Mouse (Mus musculus): ENCODE data around the gene Nox3. TPM values are rescaled to one million over a fixed set of nuclear protein-coding genes. Genes with fewer than 3 reads are reported as not detected.

Gene Nox3
- not detected for total RNA-seq (2021)
- long read RNA-seq, experiment 1, partial matches to known transcripts = 0 of 1 reads
- long read RNA-seq, experiment 1, other reads (novel, unspliced or antisense) = 1 of 1 reads
- long read RNA-seq, experiment 2 = 0 reads

DNA sequence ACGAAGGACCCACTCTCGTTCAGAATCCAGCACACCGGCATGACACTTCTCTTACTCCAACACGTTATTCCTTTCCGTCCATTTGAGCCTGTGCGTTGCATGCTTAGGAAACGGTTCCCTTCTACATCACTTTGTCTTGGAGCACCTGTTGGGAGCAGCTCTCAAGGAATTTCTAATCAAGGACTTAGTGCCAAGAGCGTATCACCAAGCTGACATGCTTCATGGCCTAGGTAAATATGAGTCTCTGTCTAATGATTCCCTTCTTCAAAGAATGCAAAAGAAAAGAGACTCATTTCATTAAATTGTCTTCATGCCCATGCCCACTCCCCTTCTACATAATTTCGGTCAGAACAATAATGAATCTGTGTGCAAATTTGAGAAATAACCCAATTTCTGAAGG, at the start of gene Nox3:
Gene Nox3 (minus strand): TSS at position 101 of the 400 bp plus-strand sequence.
- no peak for DNase-seq

DNA sequence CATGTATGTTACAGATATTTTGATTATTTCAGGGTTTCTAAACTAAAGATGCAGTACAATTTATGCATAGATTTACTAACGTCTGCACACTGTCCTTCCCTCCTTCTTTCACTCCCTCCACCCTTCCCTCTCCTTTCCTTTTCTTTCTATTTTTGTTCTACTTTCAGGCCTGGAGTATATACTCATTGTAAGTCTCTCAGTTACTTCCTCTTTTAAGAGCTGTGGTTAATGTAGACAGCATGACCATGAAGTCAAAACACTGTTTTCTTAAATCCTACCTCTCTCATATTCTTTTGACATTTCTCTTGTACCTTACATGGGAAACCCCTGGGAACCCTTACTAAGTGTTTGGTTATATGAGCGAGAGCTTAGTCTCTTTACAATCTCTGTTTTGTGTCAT, 48.3 kb upstream of the Nox3 start:
- DNase-seq = no peak

DNA sequence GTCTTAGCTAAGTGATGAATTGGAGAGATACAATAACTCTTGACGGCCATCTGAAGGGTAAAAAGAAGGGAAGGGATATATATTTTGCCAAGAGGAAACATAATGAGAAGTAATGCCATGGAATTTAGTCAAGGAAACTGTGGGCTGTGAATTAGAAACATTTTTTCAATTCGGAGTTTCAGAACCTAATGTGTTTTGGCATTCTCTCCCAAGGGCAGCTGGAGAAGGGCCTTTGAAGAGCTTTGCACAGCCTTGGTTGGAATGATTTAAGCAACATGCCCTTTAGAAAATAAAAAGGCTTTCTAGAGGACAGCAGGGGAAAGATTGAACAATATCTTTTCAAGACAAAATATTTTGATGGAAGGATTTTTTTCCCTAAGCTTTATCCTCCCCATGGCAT, 40.9 kb upstream of the Nox3 start:
- DNase-seq = peak; percentile 35

DNA sequence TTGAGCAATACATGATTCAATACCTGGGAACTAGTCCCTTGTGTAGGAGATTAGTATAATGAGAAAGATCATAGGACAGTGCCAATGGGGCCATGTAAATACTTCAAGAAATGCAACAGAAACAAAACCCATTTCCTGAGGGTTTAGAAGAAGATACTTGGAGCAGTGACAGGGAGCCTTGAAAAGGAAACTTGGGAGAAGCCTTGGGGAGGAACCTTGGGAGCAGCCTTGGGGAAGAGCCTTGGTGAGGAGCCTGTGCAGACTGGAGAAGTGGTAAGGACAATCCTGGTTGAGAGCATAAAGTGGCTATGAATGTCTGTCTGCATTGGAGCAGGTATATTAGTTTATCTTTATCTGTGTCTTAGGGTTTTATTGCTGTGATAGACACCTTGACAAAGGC, 38.2 kb upstream of the Nox3 start:
- peak; percentile 33 for DNase-seq

DNA sequence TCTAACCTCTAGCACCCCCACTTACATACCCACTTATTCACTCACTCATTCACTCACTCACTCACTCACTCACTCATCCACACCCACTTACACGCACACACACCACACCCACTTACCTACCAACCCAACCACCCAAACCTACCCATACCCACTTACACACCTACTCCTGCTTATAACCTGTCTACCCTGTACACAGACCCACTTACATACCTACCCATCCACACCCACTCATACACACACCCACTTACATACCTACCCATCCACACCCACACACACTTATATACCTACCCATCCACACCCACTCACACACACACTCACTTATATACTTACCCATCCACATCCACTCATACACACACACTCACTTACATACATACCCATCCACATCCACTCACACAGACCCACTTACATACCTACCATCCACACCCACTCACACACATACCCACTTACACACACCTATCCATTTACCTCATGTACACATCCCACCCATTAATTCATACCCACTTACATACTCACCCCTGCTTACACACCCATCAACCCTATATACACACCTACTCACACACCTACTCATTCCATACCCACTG, 9.4 kb upstream of the Nox3 start:
- no peak for DNase-seq

DNA sequence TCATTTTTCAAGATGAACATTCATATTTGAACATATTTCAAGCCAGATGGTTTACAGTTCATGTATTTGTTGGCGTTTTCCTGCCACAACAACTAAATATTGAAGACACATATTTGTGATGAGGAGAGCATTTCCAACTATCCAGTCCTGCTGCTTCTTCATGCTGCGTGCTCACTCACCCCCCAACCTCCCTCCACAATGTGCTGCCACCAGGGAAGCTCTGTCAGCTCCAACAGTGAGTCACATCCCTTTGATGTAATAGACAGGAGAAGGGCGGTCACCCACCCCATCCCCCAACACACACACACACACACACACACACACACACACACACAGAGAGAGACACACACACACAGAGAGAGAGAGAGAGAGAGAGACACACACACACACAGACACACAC, 6.3 kb upstream of the Nox3 start:
- DNase-seq = peak; percentile 44

DNA sequence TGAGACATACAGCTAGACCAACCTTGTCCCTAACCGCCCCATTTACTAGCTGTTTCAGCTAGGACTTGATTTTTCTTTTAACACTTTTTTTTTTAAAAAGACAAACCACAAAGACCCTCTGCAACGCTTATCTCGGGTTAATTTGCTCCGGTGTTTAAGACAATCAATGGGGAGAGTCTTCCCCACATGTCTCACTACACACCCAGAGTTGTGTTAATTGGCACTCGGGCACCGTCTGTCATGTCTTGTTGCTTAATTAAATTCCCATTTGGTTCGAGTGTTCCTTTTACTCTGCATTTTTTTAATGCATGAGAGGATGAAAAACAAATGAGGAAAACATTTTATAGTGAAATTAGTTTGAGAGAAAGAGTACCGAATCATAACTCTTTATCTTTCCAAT, 3.2 kb downstream of the Nox3 start:
- no peak for DNase-seq

DNA sequence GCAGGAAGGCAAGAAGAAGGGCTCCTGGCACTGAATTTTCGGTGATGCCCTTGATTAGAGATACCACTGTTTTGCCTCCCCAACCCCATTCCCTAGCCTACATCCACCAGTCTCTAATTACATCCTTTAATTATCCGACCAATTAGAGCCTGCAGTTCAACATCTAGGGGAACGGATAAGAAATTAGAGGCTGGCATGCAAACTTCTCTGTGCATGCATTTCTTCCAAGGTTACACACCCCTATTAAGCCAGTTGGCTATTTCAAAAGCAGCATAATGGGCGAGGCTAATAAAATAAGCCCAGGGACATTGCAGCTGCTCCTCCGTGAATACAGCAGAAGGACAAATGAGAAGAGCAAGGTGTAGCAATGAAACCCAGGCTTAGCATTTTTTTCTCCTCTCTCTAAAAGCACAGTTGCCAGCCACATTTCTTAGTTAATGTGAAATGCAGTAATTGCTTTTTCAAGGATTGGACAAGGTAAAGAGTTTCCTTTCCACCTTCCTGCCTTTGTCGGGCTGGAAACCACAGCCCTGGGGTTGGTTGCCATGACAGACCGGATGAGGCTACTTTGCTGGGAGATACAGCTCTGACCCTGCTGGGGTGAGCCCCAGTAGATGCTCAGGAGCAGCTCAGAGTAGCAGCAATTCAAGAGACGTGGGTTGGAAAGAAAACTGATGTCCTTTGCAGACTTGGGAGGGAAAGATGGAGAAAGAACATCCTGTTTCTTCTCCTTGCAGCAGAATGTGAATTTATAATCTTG, 5.4 kb downstream of the Nox3 start:
- DNase-seq = no peak

DNA sequence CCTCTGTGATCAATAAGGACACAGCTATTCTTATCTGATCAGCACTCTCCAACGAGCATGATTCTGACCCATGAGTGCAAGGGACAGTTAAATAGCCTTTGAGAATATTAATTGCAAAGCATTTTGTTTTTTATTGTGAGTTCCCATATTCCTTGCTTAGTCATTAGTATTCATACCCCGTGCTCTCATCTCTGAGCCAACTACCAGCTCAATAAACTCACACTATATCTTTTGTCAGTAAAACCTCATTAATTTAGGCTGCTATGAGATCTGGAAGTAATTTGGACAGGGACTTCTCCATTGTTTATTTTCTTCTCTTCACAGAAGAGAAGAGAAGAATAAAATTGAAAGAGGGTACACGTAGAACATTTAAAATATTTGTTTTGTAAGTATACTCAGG, 12.4 kb downstream of the Nox3 start:
- no peak for DNase-seq

DNA sequence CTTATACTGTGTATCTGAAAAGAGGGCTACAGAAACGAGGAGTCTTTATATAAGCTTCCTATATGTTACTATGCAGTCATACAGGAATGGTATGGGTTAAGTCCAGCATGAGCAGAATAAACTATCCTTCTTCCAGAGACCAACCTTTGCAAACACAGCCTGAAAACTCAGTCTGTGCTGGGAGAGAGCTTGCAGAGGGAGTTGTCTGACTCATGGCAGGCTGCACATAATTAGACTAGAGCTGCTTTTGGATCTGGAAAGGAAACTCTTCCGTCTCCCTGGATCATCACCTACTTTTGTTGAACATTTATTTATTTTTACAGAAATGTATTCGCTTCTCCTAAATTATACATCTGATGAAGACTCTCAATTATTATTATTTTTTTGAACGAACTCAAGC, 26.8 kb downstream of the Nox3 start:
- no peak for DNase-seq

DNA sequence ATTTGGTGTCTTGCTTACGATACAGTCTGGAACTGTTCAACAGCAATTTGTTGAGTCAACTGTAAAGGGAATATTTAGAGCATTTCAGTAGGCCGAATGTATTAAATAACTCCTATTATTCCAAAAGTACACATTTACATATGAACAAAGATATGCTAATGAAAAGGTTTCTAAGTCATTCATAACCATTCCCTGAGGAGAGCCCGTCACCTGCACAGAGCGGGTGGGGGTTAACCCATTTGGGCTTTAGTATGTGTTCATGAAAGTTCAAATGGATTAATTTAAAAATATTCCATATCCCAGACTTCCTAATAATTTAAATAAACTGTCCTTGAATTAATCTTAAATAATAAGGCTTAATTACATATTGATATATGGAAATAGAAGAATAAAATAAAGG, 28.8 kb downstream of the Nox3 start:
- no peak for DNase-seq

DNA sequence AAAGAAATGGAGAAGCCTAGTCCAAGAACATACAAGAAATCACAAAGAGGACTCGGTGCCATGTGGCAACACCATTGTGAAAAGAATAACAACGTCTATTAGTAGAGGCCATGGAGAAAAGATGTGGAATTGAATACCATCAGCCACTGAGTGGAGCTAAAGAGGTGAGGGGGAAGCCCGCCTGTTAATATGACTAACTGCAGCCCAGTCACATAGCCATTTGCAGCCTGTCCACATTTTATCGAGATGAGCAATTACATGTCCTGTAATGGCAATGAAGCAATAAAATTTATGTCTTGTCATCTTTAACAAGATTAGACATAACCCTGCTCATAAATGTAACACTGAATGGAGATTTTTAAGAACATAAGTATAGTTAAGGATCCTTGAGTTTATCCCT, 30.7 kb downstream of the Nox3 start:
- peak; percentile 12 for DNase-seq

DNA sequence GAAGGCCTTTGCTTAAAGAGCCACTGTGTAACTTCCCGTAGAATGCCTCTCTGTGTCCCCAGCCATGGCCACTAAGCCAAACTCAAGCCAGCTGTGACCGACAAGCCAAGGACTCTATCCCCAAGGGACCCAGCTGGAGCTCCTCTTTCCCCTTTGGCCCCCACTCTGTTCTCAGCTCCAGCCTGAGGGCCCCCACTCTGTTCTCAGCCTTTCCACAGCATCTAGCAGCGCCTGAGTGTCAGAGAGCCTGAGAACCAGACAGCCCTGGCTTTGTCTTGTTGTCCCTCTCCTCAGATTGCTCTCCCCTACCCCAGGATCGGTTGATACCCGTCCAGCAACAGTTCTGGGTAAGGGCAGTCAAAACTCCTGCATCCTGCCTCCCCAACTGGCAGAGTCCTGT, 36.6 kb downstream of the Nox3 start:
- DNase-seq = peak; percentile 32

DNA sequence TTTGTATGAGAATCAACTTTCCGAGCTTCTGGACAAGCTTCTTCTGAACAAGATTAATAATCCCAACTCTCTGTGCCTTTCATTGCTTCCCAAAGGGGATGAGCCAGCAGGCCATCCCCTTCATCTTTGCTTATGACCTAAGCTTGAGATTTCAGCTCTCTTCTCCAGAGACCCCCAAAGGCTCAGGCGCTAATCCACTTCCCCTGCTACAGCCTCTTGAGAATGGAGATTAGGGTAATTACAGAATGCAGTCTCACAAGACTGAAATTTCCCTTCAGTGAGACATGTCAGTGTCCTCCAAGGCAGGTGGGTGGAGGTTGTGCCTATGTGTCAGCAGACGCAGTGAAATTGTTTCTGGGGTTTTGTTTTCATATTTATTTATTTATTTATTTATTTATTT, 45.7 kb downstream of the Nox3 start:
- DNase-seq = no peak

DNA sequence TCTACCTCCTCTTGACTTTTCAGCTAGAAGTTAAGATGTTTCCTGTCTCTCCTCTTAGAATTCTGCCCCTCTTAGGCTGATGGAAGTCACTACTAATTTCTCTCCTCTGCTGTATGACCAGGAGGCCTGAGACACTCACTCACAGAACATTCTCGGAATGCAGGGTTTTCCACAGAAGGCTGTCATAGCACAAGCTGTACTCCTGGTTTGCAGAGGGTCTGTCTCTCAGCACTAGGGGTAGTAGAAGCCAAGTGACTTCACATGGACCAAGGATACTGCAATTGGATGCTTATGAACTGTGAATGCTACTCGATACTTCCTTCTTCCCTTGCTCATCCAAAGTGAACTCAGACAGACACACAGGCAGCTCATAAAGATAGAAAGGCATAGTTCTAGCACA, 52.5 kb downstream of the Nox3 start:
- no peak for DNase-seq

DNA sequence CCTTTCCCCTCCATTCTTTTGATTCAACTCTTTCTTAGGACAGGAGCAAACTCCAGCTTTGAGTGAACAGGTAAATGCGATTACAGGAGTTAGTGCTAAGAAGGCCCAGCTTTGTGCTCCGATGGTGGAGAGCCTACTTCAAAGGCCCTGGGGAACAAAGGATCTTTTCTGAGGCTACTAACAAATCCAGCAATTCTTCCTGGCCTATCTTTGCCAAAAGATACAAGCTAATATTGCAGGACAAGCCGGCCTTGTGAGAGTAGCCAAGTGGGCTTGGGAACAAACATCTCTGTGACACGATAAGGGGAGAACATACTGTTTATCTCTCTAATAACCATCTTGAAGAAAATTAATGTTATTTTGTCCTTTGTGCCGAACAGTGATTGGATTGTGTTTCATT, 54.6 kb downstream of the Nox3 start:
- DNase-seq = no peak

DNA sequence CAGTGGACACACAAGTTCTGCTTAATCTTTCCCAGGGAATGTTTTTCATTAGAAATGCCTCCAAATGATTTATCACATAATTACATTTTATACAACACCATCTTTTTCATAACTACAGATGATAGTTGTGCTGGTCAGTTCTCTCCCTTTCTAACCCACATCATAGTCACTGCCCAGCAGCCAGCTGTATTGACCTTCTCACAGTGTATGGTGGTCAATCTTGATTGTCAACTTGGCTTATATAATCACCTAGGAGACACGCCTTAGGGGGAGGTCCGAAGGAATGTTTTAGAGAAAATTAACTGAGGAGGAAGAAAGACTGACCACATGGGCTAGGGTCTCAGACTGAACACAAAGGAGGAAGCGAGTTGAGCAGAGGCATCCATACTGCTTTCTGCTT, 57.3 kb downstream of the Nox3 start:
- DNase-seq = no peak

DNA sequence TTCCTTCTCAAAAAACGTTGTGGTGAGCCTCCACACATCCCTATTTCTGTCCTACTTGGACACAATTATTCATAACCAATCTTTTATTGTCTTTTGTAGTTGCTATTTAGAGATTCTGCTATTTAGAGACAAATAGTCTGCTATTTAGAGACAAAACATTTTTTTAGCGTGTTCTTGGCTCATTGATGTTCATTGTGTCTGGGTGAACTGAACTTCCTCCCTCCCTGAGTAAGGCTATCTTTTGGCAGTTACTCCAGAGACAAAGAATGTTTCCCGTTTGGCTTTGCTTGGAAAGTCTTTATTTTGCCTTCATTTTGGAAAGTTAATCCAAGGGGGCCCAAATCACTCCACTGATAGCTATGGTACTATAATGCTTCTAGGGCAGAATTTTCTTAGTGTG, 63.6 kb downstream of the Nox3 start:
- DNase-seq = no peak

DNA sequence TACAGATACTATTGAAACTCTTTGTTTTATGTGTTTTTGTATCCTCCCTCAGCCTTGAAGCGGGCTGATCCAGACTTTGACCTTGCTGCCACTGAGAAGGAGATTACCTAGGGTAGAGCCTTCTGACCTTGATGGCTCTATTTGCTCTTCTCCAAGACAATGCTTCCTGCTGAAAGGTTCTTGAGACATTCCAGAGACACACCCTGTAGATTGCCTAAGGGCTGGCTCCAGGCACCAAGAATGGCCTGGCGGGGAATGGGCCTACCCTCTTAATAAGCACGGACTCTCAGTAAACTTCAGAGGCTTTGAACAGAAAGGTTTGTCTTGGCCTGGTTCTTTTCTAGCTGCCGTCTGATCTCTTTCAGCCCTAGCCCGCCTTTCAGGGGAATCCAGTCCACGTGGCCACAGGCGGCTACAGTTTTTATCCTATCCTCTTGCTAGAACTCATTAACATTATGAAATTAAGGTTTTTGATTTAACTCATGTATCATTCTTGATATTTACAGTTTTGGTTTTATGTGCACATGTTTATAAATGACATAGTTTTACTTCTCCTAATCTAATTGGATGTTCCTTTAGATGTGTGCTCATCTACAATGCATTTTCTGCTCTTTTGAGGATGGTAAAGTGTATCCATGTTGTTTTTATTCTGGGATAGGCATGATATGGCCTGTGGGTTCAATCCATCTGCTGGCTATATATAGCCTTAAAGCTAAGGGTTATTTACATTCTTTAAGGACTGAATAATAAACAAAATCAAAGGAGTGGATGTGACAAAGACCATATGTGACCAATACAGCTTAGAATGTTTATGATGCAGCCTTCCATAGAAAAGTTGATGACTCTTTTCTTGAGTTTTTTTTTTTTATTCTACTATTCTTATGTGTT, 79.5 kb downstream of the Nox3 start:
- DNase-seq = no peak

DNA sequence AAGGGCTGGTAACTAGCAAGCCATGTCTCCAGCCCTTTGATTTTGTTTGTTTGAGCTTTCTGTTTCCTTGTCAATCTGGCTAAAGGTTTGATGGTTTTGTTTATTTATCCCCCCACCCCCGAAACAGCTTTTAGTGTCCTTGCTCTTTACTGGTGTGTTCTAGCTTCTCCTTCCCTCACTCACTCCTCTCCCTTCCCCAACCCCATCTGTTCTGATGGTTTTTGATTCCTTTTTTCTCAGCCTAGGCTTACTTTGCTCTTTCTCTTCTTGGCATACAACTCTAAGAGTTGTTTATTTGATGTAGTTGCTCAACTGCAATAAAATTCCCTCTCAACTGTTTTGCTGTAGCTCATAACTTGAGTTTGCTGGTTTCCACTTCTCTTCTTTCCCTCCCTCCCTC, 80.5 kb downstream of the Nox3 start:
- DNase-seq = no peak

DNA sequence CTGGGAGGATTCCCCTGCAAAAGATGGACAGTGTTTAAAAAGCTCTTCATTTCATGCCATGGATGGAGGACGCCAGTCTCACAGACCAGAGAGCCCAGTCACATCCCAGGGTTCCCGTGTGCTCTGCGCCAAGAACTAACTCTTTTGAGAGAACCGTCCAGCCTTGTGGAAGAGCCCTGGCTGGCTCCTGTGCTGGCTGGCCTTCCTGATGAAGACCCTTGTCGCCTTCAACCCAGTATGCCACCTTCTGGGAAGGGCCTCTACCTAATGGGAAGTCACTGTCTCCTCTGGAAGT, 84.3 kb downstream of the Nox3 start:
- no peak for DNase-seq

DNA sequence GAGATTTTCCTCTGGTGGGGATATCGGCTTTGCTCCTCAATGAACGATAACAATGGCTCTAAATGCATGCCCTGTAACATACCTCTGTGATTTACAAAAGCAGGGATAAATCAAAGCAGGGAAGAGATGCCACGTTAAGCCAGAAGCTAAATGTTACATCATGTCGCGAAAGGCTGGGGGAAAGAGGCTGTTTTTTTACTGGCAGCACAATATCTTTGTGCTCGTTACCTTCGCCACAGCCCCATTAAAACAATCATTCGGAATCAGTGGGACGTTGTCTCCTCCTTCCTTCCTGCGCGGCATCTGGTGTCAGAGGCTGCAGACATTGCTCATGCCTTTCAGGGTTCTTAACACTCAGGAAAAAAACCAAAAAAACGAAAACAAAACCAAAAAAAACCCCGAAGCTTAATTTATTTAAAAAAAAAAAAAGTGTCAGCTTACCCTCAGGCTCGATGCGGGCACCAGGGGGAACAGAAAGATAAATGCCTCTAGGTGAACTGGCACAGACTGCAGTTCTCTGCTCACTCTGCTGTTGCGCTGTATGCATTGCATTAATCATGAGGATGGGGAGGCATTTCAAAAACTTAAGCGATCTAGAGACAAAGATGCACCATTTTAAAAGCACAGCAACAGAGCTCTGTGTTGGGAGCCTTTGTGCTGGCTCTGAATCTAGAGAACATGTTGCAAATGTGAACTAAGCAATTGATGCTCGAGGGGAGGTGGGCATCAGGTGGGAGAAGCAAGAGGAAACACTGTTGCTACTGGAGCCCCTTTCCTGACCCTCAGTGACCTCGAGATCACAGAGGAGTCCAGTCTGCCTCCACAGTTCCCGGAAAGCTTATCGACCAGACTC, 84.9 kb downstream of the Nox3 start:
- peak; percentile 28 for DNase-seq

All from adrenal gland, postnatal 10 days (tissue).